Mouse (Mus musculus) neural tube, embryonic 13.5 days (tissue): ENCODE results near the gene Eif2b4. TPM values are rescaled to one million over a fixed set of nuclear protein-coding genes. Genes with fewer than 3 reads are reported as not detected.

Experiments
- ATAC-seq: fragments of 200-750 bp; cut with Nextera tagmentation; 2 replicates; pipeline ENCODE4 v1.8.0; 2017; ENCODE audit warnings: low read depth, mild to moderate bottlenecking, moderate TSS enrichment, moderate library complexity
- H3K27ac ChIP-seq: fragments of 300-500 bp; sonication (generic); replicated peaks from 2 replicates; pipeline ENCODE4 v1.5.1; 2015; ENCODE audit warnings: moderate library complexity, mild to moderate bottlenecking, inconsistent platforms
- H3K27me3 ChIP-seq: fragments of 300-500 bp; sonication (generic); 2 replicates; pipeline ENCODE4 v1.6.1; 2015; ENCODE audit warnings: mild to moderate bottlenecking, inconsistent platforms
- H3K36me3 ChIP-seq: fragments of 300-500 bp; sonication (generic); 2 replicates; pipeline ENCODE4 v1.6.1; 2015; ENCODE audit warnings: mild to moderate bottlenecking, inconsistent platforms
- H3K4me1 ChIP-seq: fragments of 300-500 bp; sonication (generic); replicated peaks from 2 replicates; pipeline ENCODE4 v1.6.1; 2015; ENCODE audit warnings: inconsistent platforms
- H3K4me2 ChIP-seq: fragments of 300-500 bp; sonication (generic); 2 replicates; pipeline ENCODE4 v1.6.1; 2015; ENCODE audit warnings: inconsistent platforms, mild to moderate bottlenecking, moderate library complexity
- H3K4me3 ChIP-seq: fragments of 300-500 bp; sonication (generic); 2 replicates; pipeline ENCODE4 v1.5.1; 2015; ENCODE audit warnings: mild to moderate bottlenecking, inconsistent platforms
- H3K9ac ChIP-seq: fragments of 300-500 bp; sonication (generic); 2 replicates; pipeline ENCODE4 v1.6.1; 2015; ENCODE audit warnings: moderate library complexity, mild to moderate bottlenecking, inconsistent platforms
- H3K9me3 ChIP-seq: fragments of 300-500 bp; sonication (generic); 2 replicates; pipeline ENCODE4 v1.6.1; 2016; ENCODE audit warnings: inconsistent platforms
- WGBS: fragments of 180-500 bp; shearing (Covaris S2); methylation state at CpG from one replicate; pipeline ENCODE4 v1.1.7; 2015; 5-methylcytosine and 5-hydroxymethylcytosine counted together
- polyA plus RNA-seq: library from polyadenylated mRNA; unstranded; fragments of >200 nt; fragmentation: Nextera tagmentation; extraction: Ambion mirVana; gene quantifications from 2 replicates; pipeline ENCODE4 v1.2.1, GENCODE M21; 2015

Gene Eif2b4
- 67.5 and 76.4 TPM in 2 replicates for polyA plus RNA-seq

- Histone ChIP-seq H3K4me2 (peak within 1 kb of the TSS; percentile 96), H3K4me1 (peaks cover 26% of the 10 kb centered on the region), H3K36me3 (peaks cover 72% of the 10 kb centered on the region), H3K9ac (peak within 1 kb of the TSS; percentile 95), H3K27me3 (no peaks in the 10 kb centered on the region), H3K4me3 (peak within 1 kb of the TSS; percentile 93), H3K27ac (peak within 1 kb of the TSS; percentile 88), H3K9me3 (no peaks in the 10 kb centered on the region)
- ATAC-seq: peak; percentile 96
- WGBS: under 1% methylated on average over 48 of the region's 48 CpGs
Observed at GRCm38 (mm10) chr5:31192939-31193630, at the start of gene Eif2b4, which contains the start of gene Snx17. Gene Eif2b4 (minus strand): TSS chr5:31193430. Gene Snx17 (plus strand): TSS chr5:31193227.

- Histone ChIP-seq H3K9me3 (no peaks in the 10 kb centered on the region), H3K36me3 (peaks cover 36% of the 10 kb centered on the region), H3K4me2 (peak overlapping the region; percentile 86), H3K4me1 (peaks cover 18% of the 10 kb centered on the region), H3K27me3 (no peaks in the 10 kb centered on the region), H3K27ac (peak overlapping the region; percentile 97; the same call in 1 of the 2 replicates), H3K9ac (peak overlapping the region; percentile 91), H3K4me3 (peak overlapping the region; percentile 81)
- no peak for ATAC-seq
- 29% methylated on average over 10 of the region's 10 CpGs for WGBS
Observed at GRCm38 (mm10) chr5:31242191-31242590, 49.0 kb upstream of the Eif2b4 start.

GRCm38 (mm10) chr5:31241522-31242034 lies 48.3 kb upstream of the Eif2b4 start:
- ATAC-seq: no peak; the same call in none of the 2 replicates
- H3K36me3 ChIP-seq: peaks cover 30% of the 10 kb centered on the region
- peak overlapping the region; percentile 86 for H3K4me2 ChIP-seq
- H3K9ac ChIP-seq: peak overlapping the region; percentile 91
- WGBS: 1% methylated on average over 13 of the region's 13 CpGs
- H3K27me3 ChIP-seq: no peaks in the 10 kb centered on the region
- no peaks in the 10 kb centered on the region for H3K9me3 ChIP-seq
- peak overlapping the region; percentile 97 for H3K27ac ChIP-seq
- H3K4me1 ChIP-seq: peaks cover 18% of the 10 kb centered on the region
- peak overlapping the region; percentile 81 for H3K4me3 ChIP-seq

- Histone ChIP-seq H3K27me3 (no peaks in the 10 kb centered on the region), H3K4me3 (peak within 1 kb of the TSS; percentile 81), H3K4me2 (peak within 1 kb of the TSS; percentile 86), H3K4me1 (peaks cover 18% of the 10 kb centered on the region), H3K36me3 (peaks cover 23% of the 10 kb centered on the region), H3K9ac (peak within 1 kb of the TSS; percentile 91), H3K9me3 (no peaks in the 10 kb centered on the region), H3K27ac (peak within 1 kb of the TSS; percentile 97)
- ATAC-seq: peak; percentile 99
- WGBS: 1% methylated on average over 84 of the region's 103 CpGs
Observed at GRCm38 (mm10) chr5:31240637-31241521, 47.6 kb upstream of the Eif2b4 start, which contains the start of the genes Nrbp1 and Gm9970. Gene Nrbp1 (plus strand): TSS chr5:31240864. Gene Gm9970 (minus strand): TSS chr5:31241232.

- ATAC-seq: no peak
- H3K9ac ChIP-seq: no peak overlapping the region
- H3K27me3 ChIP-seq: no peaks in the 10 kb centered on the region
- H3K4me1 ChIP-seq: peaks cover 7% of the 10 kb centered on the region
- H3K4me2 ChIP-seq: no peak overlapping the region
- H3K27ac ChIP-seq: no peak overlapping the region
- no peaks in the 10 kb centered on the region for H3K9me3 ChIP-seq
- 73% methylated on average over 1 of the region's 1 CpGs for WGBS
- H3K36me3 ChIP-seq: no peaks in the 10 kb centered on the region
- H3K4me3 ChIP-seq: no peak overlapping the region
Observed at GRCm38 (mm10) chr5:31226641-31227040, 33.4 kb upstream of the Eif2b4 start.

GRCm38 (mm10) chr5:31222696-31223095 lies 29.5 kb upstream of the Eif2b4 start:
- no peak for ATAC-seq
- WGBS: 96% methylated on average over 9 of the region's 9 CpGs

GRCm38 (mm10) chr5:31221304-31221945 lies 28.2 kb upstream of the Eif2b4 start:
- Histone ChIP-seq H3K4me2 (peak overlapping the region; percentile 82), H3K4me1 (peaks cover 29% of the 10 kb centered on the region), H3K27ac (peak overlapping the region; percentile 94), H3K9ac (peak overlapping the region; percentile 96), H3K9me3 (no peaks in the 10 kb centered on the region), H3K4me3 (peak overlapping the region; percentile 75), H3K36me3 (no peaks in the 10 kb centered on the region), H3K27me3 (no peaks in the 10 kb centered on the region)
- ATAC-seq: peak; percentile 33; the same call in 1 of the 2 replicates
- WGBS: 12% methylated on average over 11 of the region's 11 CpGs

More at GRCm38 (mm10) chr5:31222696-31223095, 29.5 kb upstream of the Eif2b4 start:
- Histone ChIP-seq H3K4me3 (no peak overlapping the region), H3K4me2 (no peak overlapping the region), H3K9me3 (no peaks in the 10 kb centered on the region), H3K27me3 (no peaks in the 10 kb centered on the region), H3K36me3 (no peaks in the 10 kb centered on the region), H3K9ac (no peak overlapping the region), H3K27ac (no peak overlapping the region), H3K4me1 (peaks cover 29% of the 10 kb centered on the region)

- Histone ChIP-seq H3K4me2 (peak within 1 kb of the TSS; percentile 82), H3K27me3 (no peaks in the 10 kb centered on the region), H3K4me3 (peak within 1 kb of the TSS; percentile 75), H3K27ac (peak within 1 kb of the TSS; percentile 94), H3K9ac (peak within 1 kb of the TSS; percentile 96), H3K36me3 (no peaks in the 10 kb centered on the region), H3K9me3 (no peaks in the 10 kb centered on the region), H3K4me1 (peaks cover 29% of the 10 kb centered on the region)
- ATAC-seq: peak; percentile 94
- WGBS: under 1% methylated on average over 70 of the region's 70 CpGs
Observed at GRCm38 (mm10) chr5:31220448-31221303, 27.4 kb upstream of the Eif2b4 start, which contains the start of gene Ppm1g. Gene Ppm1g (minus strand): TSS chr5:31220687.

- no peaks in the 10 kb centered on the region for H3K9me3 ChIP-seq
- ATAC-seq: peak; percentile 78
Observed at GRCm38 (mm10) chr5:31219911-31220447, 26.7 kb upstream of the Eif2b4 start.

GRCm38 (mm10) chr5:31219474-31219873 lies 26.2 kb upstream of the Eif2b4 start:
- peak overlapping the region; percentile 82 for H3K4me2 ChIP-seq
- H3K4me3 ChIP-seq: peak overlapping the region; percentile 75
- ATAC-seq: no peak
- peaks cover 29% of the 10 kb centered on the region for H3K4me1 ChIP-seq
- no peaks in the 10 kb centered on the region for H3K27me3 ChIP-seq
- 2% methylated on average over 11 of the region's 11 CpGs for WGBS
- H3K27ac ChIP-seq: peak overlapping the region; percentile 94
- no peaks in the 10 kb centered on the region for H3K9me3 ChIP-seq
- H3K36me3 ChIP-seq: no peaks in the 10 kb centered on the region
- peak overlapping the region; percentile 96 for H3K9ac ChIP-seq

More at GRCm38 (mm10) chr5:31219911-31220447, 26.7 kb upstream of the Eif2b4 start:
- peak overlapping the region; percentile 82 for H3K4me2 ChIP-seq
- H3K36me3 ChIP-seq: no peaks in the 10 kb centered on the region
- peak overlapping the region; percentile 96 for H3K9ac ChIP-seq
- H3K27ac ChIP-seq: peak overlapping the region; percentile 94
- WGBS: under 1% methylated on average over 40 of the region's 40 CpGs
- H3K4me1 ChIP-seq: peaks cover 29% of the 10 kb centered on the region
- H3K27me3 ChIP-seq: no peaks in the 10 kb centered on the region
- H3K4me3 ChIP-seq: peak overlapping the region; percentile 75
